Comparison of ENCODE assay signal across 9 mouse cellular contexts in genomic region chr11:18070586-18071306, GRCm38 (mm10).
A peak's percentile ranks its signal among the peaks of the same experiment; 100 is the strongest.
DNase-seq lines count a peak whose midpoint lies in the region; ATAC-seq lines count a peak whose summit lies in the region.
"Had no signal": no experiment of that assay in that cellular context is flagged by ENCODE, and none has a peak within 500 bp of the region (broad histone marks: within the 10 kb centered on the region; RNA-seq: fewer than 3 reads in every experiment).

No protein-coding gene starts in this region.

- no peaks in the 10 kb centered on the region for H3K36me3 ChIP-seq in hindbrain, embryonic 15.5 days
- H3K36me3 ChIP-seq in hindbrain, embryonic 11.5 days (ENCODE audit: control insufficient read depth, insufficient read depth, low read length): no peaks in the 10 kb centered on the region
- no peaks in the 10 kb centered on the region for H3K36me3 ChIP-seq in forebrain, embryonic 16.5 days (ENCODE audit: control insufficient read depth, insufficient read depth)

- no peaks in the 10 kb centered on the region for H3K9me3 ChIP-seq in hindbrain, embryonic 15.5 days
- H3K9me3 ChIP-seq in hindbrain, embryonic 11.5 days (ENCODE audit: control insufficient read depth, low read length): no peaks in the 10 kb centered on the region
- H3K9me3 ChIP-seq in forebrain, embryonic 16.5 days (ENCODE audit: control insufficient read depth, low read length): no peaks in the 10 kb centered on the region

- ATAC-seq in hindbrain, embryonic 15.5 days (ENCODE audit: low FRiP score, low read depth): no peak
- no peak for ATAC-seq in hindbrain, embryonic 11.5 days (ENCODE audit: low FRiP score)
- ATAC-seq in forebrain, embryonic 16.5 days: peak; percentile 72
- no peak for ATAC-seq in granulocyte monocyte progenitor cell, adult 5-6 weeks (replicated peaks; ENCODE audit: poor library complexity, severe bottlenecking)
- ATAC-seq: intestine, embryonic 16.5 days had no signal

- peaks cover 11% of the 10 kb centered on the region for H3K4me1 ChIP-seq in hindbrain, embryonic 15.5 days (replicated peaks)
- no peaks in the 10 kb centered on the region for H3K4me1 ChIP-seq in hindbrain, embryonic 11.5 days (replicated peaks; ENCODE audit: control insufficient read depth, insufficient read depth, low read length)
- peaks cover 6% of the 10 kb centered on the region for H3K4me1 ChIP-seq in forebrain, embryonic 16.5 days (replicated peaks; ENCODE audit: control insufficient read depth, insufficient read depth, low read length)

- no peak overlapping the region for H3K4me3 ChIP-seq in hindbrain, embryonic 15.5 days
- no peak overlapping the region for H3K4me3 ChIP-seq in hindbrain, embryonic 11.5 days (ENCODE audit: low read depth, low read length)
- H3K4me3 ChIP-seq in forebrain, embryonic 16.5 days (replicated peaks; ENCODE audit: low read length): no peak overlapping the region

- no peak overlapping the region for H3K4me2 ChIP-seq in hindbrain, embryonic 15.5 days
- H3K4me2 ChIP-seq in hindbrain, embryonic 11.5 days (replicated peaks; ENCODE audit: low read depth, low read length): no peak overlapping the region
- H3K4me2 ChIP-seq in forebrain, embryonic 16.5 days (ENCODE audit: low read length): no peak overlapping the region

- no peaks in the 10 kb centered on the region for H3K27me3 ChIP-seq in hindbrain, embryonic 15.5 days
- no peaks in the 10 kb centered on the region for H3K27me3 ChIP-seq in hindbrain, embryonic 11.5 days (ENCODE audit: control insufficient read depth, insufficient read depth, low read length)
- no peaks in the 10 kb centered on the region for H3K27me3 ChIP-seq in forebrain, embryonic 16.5 days (replicated peaks; ENCODE audit: control insufficient read depth, insufficient read depth, low read length)

- DNase-seq in hindbrain, embryonic 11.5 days (ENCODE audit: low spot score): no peak
- DNase-seq in Muller cell, postnatal 12 days (ENCODE audit: inconsistent ontology term): peak; percentile 69
- peak; percentile 82 for DNase-seq in brain, adult 2 months (ENCODE audit: low read depth, low spot score)
- no peak for DNase-seq in embryo, embryonic 11 days
- DNase-seq: thymus, postnatal 36 days had no signal

- 65% methylated on average over 4 of the region's 4 CpGs for WGBS in hindbrain, embryonic 15.5 days
- WGBS in hindbrain, embryonic 11.5 days: 95% methylated on average over 4 of the region's 4 CpGs
- WGBS in forebrain, embryonic 16.5 days: 66% methylated on average over 4 of the region's 4 CpGs

- H3K27ac ChIP-seq in hindbrain, embryonic 15.5 days (replicated peaks): 0 out of 2 replicates have a peak overlapping the region, but pooled peaks have one; percentile 12
- H3K27ac ChIP-seq in hindbrain, embryonic 11.5 days (ENCODE audit: low read depth, low read length): no peak overlapping the region
- no peak overlapping the region for H3K27ac ChIP-seq in forebrain, embryonic 16.5 days (ENCODE audit: low read length)

- no peak overlapping the region for H3K9ac ChIP-seq in hindbrain, embryonic 15.5 days
- H3K9ac ChIP-seq in hindbrain, embryonic 11.5 days (ENCODE audit: low read depth, low read length): no peak overlapping the region
- H3K9ac ChIP-seq in forebrain, embryonic 16.5 days (replicated peaks; ENCODE audit: low read depth, low read length): no peak overlapping the region

Comparison
In these comparisons a context has a peak if more than half of its experiments do, and no peak if none do; other contexts are left out.
1. DNase-seq: peak in Muller cell, postnatal 12 days (single experiment) and brain, adult 2 months (single experiment); none in hindbrain, embryonic 11.5 days (single experiment) and embryo, embryonic 11 days (single experiment).